Mouse (Mus musculus) lung, adult 2 months (tissue): ENCODE data around the gene Pradc1. TPM values are rescaled to one million over a fixed set of nuclear protein-coding genes. Genes with fewer than 3 reads are reported as not detected.
"Not testable (repeated sequence)": the region's sequence is repeated elsewhere in the genome, so short reads cannot be mapped to it uniquely, and the experiment has no call there.

Source experiments
- DNase-seq: peaks from one replicate; pipeline ENCODE4 v3.0.0; 2022
- H3K4me1 ChIP-seq: fragments of 200-500 bp; 2 replicates; pipeline ENCODE4 v1.6.1; 2011; ENCODE audit warnings: low read length; ENCODE audit not compliant: control insufficient read depth, insufficient read depth
- H3K4me3 ChIP-seq: fragments of 200-500 bp; replicated peaks from 2 replicates; pipeline ENCODE3; 2011; ENCODE audit warnings: low read depth, mild to moderate bottlenecking, control low read depth, low read length; ENCODE audit errors: extremely low read depth
- CTCF ChIP-seq: fragments of 200-500 bp; IDR thresholded peaks from 2 replicates; pipeline ENCODE4 v1.5.1; 2011; ENCODE audit warnings: mild to moderate bottlenecking, low read length, control low read depth; ENCODE audit not compliant: insufficient read depth
- POLR2A ChIP-seq: fragments of 200-500 bp; IDR thresholded peaks from 2 replicates; pipeline ENCODE4 v1.6.1; 2011; ENCODE audit warnings: low read depth, mild to moderate bottlenecking, control low read depth, low read length, borderline replicate concordance; ENCODE audit errors: extremely low read depth
- WGBS: fragments of 180-500 bp; shearing (Covaris S2); methylation state at CpG from one replicate; pipeline ENCODE4 v1.1.7; 2018; 5-methylcytosine and 5-hydroxymethylcytosine counted together
- polyA plus RNA-seq: library from polyadenylated mRNA; depleted of rRNA; stranded (reverse); fragments of >200 nt; gene quantifications from 2 replicates; pipeline ENCODE4 v1.2.3, GENCODE M21; 2012

The Pradc1 gene
- polyA plus RNA-seq, 1 experiment, result 28.9 TPM

DNA sequence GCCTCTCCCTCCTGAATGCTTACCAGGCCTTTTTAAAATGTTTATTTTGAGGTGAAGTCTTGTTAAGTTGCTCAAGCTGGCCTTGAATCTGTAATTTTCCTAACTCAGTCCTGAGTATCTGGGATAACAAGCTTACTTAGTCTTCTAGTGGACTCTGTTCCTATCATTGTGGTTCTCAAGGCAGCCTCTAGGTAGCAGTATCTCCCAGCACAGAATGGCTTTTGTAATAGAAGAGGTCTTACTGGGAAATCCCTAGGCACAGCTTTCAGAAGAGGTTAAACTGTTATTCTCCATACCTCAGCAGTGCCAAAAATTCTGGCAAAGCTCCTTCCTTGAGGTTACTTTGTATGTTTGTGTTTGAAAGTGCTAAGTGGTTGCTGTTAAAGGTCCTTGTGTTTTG, 13.6 kb upstream of the Pradc1 start:
- Histone ChIP-seq H3K4me3 (no peak overlapping the region), H3K4me1 (no peaks in the 10 kb centered on the region)
- no peak for DNase-seq
- TF ChIP-seq POLR2A (no peak), CTCF (no peak)

DNA sequence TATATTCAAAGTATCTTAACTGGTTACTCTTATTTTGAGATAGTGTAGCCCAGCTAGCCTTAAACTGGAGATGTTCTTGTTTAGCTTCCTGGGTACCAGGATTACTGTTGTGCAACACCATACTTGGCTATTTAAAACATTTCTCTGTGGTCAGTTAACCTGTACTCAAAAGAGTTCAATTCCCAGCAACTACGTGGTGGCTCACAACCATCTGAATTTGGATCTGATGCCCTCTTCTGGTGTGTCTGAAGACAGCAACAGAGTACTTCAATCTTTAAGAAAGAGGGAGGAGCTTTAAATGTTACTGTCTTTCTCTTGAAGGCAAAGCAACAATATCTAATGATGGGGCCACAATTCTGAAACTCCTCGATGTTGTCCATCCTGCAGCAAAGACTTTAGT, 7.9 kb upstream of the Pradc1 start:
- WGBS, result 74% methylated on average over 2 of the region's 2 CpGs
- DNase-seq, result no peak
- no peak overlapping the region for H3K4me3 ChIP-seq
- TF ChIP-seq CTCF, result no peak
- TF ChIP-seq POLR2A, result no peak
- H3K4me1 ChIP-seq, result no peaks in the 10 kb centered on the region; the same call in 1 of the 2 replicates

DNA sequence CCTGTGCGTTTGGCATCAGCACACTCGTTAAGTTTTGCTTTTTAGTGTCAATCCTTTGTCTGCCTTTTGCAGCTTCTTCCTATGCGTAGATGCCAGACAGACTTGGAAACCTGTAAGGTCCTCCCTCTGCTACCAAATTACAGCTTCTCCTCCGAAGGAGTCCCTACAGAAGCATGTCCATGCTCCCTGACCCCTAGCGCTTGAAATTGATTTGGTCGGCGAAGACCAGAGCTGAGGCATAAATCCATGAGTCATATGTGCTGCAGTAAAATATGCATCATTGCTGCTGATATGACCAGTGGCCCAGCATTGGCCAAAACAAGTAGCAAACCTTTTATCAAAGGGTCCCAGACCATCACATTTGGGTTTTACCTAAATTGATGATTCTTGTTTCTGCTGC, 1.0 kb upstream of the Pradc1 start:
- 4% methylated on average over 7 of the region's 7 CpGs for WGBS
- TF ChIP-seq POLR2A (no peak), CTCF (no peak)
- no peak for DNase-seq
- peak overlapping the region; percentile 97 for H3K4me3 ChIP-seq
- H3K4me1 ChIP-seq, result peaks cover 10% of the 10 kb centered on the region

DNA sequence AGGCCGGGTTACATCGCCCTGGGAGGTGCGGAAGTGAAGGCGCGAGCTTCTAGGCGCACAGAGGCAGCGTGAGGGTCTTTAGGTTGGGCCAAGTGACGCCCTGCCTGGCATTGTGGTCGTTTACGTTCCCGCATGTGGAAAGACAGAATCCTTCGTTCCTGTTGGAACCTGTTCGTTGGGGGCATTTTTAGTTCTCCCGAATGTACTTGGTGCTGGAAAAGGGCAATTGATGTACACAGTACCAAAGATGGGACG, 568 bp upstream of the Pradc1 start:
- WGBS, result under 1% methylated on average over 15 of the region's 15 CpGs
- DNase-seq, result no peak
- peaks cover 10% of the 10 kb centered on the region for H3K4me1 ChIP-seq
- H3K4me3 ChIP-seq, result peak overlapping the region; percentile 97
- TF ChIP-seq CTCF (no peak), POLR2A (no peak)

DNA sequence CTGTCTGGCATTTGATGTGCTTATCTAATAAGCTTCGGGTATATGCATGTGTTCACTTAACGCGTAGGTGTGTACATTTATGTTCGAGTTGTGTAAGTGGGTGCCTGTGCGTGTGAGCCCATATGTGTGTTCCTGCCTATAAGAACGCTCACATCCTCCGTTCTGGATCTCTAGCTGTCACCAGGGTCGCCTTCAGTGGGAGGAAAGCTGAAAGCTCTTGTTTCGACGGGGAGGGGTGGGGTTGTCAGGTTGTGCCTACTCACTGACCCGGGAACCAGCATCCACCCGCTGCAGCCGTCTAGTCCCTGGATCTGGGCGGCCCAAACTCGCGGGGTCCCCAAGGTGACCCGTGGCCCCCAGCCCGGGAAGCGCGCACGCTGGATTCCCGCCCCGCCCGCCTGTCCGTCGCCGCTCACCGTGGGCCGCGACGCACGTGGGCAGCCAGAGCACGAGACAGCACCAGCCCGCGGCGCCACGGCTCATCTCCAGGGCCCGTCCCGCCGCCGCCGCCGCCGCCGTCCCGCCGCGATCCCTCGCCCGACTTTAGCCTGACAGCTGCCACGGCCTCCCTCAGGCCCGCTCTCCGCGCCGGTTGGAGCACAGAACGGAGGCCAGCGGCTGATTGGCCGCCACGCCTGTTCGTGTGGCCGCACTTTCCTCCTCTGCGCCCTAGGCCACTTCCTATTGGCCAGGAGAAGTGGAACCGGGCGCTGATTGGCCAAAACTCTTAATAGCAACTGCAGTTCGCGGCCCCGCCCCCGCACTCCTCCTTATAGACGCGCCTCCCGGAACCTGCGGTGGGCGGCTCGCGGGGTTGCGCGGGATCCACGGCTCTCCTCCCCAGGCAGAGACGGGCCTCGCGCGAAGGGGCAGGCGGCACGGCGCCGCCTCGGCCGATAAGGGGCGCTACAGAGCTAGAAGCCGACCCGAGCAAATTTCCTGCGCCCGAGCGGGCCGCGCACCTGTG, 790 bp downstream of the Pradc1 start, which contains the start of gene Cct7:
Gene Cct7 (plus strand): TSS at position 818 of the 967 bp plus-strand sequence.
- Histone ChIP-seq H3K4me1 (peaks cover 10% of the 10 kb centered on the region), H3K4me3 (peak within 1 kb of the TSS; percentile 97)
- DNase-seq, result peak; percentile 97
- TF ChIP-seq POLR2A, result no peak; the same call in 1 of the 2 replicates
- peak; percentile 20; the same call in 1 of the 2 replicates for TF ChIP-seq CTCF
- WGBS, result 2% methylated on average over 96 of the region's 96 CpGs

DNA sequence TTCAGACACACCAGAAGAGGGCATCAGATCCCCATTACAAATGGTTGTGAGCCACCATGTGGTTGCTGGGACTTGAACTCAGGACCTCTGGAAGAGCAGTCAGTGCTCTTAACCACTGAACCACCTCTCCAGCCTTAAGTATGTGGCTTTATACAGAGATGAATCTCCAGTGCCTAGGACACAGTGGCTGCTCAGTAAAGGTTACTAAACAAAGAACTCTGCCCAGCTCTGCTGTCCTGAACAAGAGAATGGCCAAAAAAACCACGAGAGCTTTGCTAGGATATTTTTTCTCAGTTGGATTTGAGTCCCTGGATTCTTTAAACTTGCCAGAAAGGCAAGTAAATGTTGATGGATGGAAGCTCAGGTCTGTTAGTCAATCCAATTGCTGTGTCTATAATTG, 1.6 kb downstream of the Pradc1 start:
- peaks cover 10% of the 10 kb centered on the region for H3K4me1 ChIP-seq
- DNase-seq, H3K4me3 ChIP-seq: not testable (repeated sequence)
- WGBS, result 54% methylated on average over 1 of the region's 1 CpGs

DNA sequence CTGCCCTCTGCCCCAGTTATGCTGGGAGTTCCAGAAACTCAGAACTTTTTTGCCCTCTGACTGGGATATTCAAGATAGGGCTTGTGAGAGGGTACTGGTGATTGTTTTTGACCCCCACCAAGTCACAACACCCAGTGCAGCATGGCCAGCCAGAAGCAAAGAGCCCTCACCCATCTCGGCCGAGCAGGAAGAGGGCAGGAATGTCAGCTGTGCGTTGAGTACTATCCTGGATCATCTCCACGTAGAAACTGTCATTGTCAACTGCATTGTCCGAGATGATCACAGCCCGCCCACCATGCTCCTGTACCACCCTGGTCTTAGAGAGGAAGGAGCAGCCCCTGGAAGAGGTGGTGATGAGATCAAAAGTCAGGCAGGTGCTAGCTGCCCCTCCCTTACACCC, 4.4 kb downstream of the Pradc1 start:
- Histone ChIP-seq H3K4me3 (no peak overlapping the region), H3K4me1 (peaks cover 3% of the 10 kb centered on the region; the same call in 1 of the 2 replicates)
- no peak for DNase-seq
- TF ChIP-seq CTCF (no peak), POLR2A (no peak)
- WGBS, result 76% methylated on average over 6 of the region's 6 CpGs

DNA sequence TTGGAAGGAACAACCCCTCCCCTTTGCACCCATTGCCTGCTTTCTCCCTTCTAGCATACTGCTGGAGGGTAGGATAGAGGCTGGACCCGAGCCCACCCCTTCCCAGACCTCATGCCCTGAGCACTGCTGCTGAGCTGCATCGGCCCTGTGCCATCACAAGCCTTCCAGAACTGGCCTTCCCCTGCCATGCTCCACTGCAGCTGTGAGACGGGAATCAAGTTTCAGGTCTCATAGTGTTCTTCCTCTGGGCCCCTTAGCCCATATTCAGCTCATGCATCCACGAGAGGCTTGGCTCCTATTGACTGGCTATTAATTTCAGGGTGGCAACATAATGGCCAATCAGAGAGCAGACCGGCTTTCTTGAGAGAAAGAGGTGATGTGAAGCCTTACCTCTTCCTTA, 6.5 kb downstream of the Pradc1 start:
- WGBS, result 87% methylated on average over 5 of the region's 5 CpGs
- DNase-seq, result no peak
- Histone ChIP-seq H3K4me3 (no peak overlapping the region), H3K4me1 (peaks cover 3% of the 10 kb centered on the region; the same call in 1 of the 2 replicates)
- TF ChIP-seq CTCF, result no peak
- no peak for TF ChIP-seq POLR2A

DNA sequence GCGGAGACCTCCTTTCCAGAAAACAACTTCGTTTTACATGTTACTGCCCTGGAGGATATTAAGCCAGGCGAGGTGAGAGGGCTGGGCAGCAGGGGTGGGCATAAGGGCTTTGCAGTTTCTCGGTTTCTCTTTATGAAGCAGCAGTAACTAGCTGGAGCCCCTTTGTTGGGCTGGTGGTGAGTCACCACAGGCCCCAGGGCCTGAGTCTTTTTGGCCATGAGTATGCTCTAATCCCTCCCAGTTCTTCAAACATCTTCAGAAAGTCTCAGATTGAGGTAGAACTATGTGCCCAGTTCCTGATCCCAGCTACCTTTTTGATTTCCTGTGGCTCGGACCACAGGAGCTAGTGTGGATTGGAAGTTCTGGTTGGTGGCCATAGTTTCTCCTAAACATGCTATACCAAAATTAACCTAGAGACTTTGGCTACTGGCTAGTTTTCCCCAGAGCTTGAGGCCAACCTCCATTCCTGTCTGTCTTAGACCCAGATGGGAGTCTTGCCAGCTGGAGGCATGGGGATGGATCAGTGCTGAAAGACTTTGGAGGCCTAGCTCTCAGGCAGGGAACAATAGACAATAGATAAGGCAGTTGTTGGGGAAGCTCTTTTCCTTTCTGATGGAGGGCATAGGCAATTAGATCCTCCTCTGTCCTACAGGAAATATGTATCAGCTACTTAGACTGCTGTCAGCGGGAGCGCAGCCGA, 7.4 kb downstream of the Pradc1 start:
- WGBS, result 76% methylated on average over 8 of the region's 8 CpGs
- DNase-seq, result no peak
- TF ChIP-seq POLR2A (no peak), CTCF (no peak)
- H3K4me3 ChIP-seq, result no peak overlapping the region
- peaks cover 3% of the 10 kb centered on the region; the same call in 1 of the 2 replicates for H3K4me1 ChIP-seq

DNA sequence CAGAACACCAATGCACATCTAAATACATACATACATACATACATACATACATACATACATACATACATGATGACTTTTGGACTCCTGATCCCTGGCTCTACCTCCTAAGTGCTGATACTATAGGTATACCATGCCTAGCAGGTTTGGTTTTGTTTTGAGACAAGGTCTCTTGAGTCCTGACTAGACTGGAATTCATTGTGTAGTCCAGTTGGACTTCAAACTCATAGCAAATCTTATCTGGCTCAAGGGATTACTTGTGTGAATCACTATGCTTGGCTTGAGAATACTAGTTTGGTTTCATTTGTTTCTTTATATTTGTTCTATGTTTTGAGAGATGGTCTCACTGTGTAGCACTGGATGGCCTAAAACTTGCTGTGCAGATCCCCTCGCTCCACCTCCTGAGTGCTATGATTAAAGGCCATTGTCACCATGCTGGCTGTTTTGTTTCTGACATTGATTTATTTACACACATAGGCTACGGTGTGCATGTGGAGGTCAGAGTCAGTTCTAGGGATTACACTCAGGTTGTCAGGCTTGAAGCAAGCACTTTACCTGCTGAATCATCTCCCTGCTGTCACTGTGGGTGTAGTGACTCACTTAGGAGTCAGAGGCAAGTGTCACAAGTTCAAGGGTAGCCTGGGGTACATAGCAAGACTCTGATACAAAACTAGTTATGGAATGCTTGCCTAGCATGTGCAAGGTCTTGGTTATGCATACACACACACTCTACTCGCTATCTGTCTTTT, 8.1 kb downstream of the Pradc1 start:
- WGBS, result 76% methylated on average over 3 of the region's 3 CpGs
- TF ChIP-seq POLR2A (no peak), CTCF (no peak)
- no peak for DNase-seq
- H3K4me1 ChIP-seq, result peaks cover 3% of the 10 kb centered on the region; the same call in 1 of the 2 replicates
- no peak overlapping the region for H3K4me3 ChIP-seq
